Mouse (Mus musculus) lung, postnatal 0 days (tissue): Measurements from ENCODE around the gene Cmip. TPM values are rescaled to one million over a fixed set of nuclear protein-coding genes. Genes with fewer than 3 reads are reported as not detected.

Source experiments
- ATAC-seq: fragments of 200-750 bp; cut with Nextera tagmentation; 2 replicates; pipeline ENCODE4 v1.8.0; 2017; ENCODE audit warnings: moderate library complexity
- DNase-seq: peaks from one replicate; pipeline ENCODE4 v3.0.0-alpha.2; 2016; ENCODE audit warnings: low spot score
- H3K27ac ChIP-seq: fragments of 300-500 bp; sonication (generic); 2 replicates; pipeline ENCODE4 v1.5.1; 2014; ENCODE audit warnings: antibody characterized with exemption, mild to moderate bottlenecking, low read length, mixed read lengths
- H3K27me3 ChIP-seq: fragments of 300-500 bp; sonication (generic); replicated peaks from 2 replicates; pipeline ENCODE4 v1.6.1; 2014; ENCODE audit warnings: low read length, mixed read lengths; ENCODE audit not compliant: insufficient read depth
- H3K36me3 ChIP-seq: fragments of 300-500 bp; sonication (generic); 2 replicates; pipeline ENCODE4 v1.6.1; 2014; ENCODE audit warnings: low read length, mixed read lengths; ENCODE audit not compliant: insufficient read depth
- H3K4me1 ChIP-seq: fragments of 300-500 bp; sonication (generic); 2 replicates; pipeline ENCODE4 v1.6.1; 2014; ENCODE audit warnings: antibody characterized with exemption, low read depth, low read length, mixed read lengths; ENCODE audit not compliant: insufficient read depth
- H3K4me2 ChIP-seq: fragments of 300-500 bp; sonication (generic); replicated peaks from 2 replicates; pipeline ENCODE4 v1.6.1; 2014; ENCODE audit warnings: low read depth, mild to moderate bottlenecking, low read length, moderate library complexity, mixed read lengths
- H3K4me3 ChIP-seq: fragments of 300-500 bp; sonication (generic); 2 replicates; pipeline ENCODE4 v1.5.1; 2014; ENCODE audit warnings: low read depth, low read length
- H3K9ac ChIP-seq: fragments of 300-500 bp; sonication (generic); replicated peaks from 2 replicates; pipeline ENCODE4 v1.6.1; 2014; ENCODE audit warnings: low read depth, mild to moderate bottlenecking
- H3K9me3 ChIP-seq: fragments of 300-500 bp; sonication (generic); 2 replicates; pipeline ENCODE4 v1.6.1; 2016; ENCODE audit warnings: low read length, mixed read lengths
- CTCF ChIP-seq: IDR thresholded peaks from 2 replicates; pipeline ENCODE4 v1.5.1; 2016; ENCODE audit warnings: antibody characterized with exemption, mild to moderate bottlenecking
- EP300 ChIP-seq: IDR thresholded peaks from 2 replicates; pipeline ENCODE4 v1.6.1; 2016; ENCODE audit warnings: antibody characterized with exemption, mild to moderate bottlenecking, control low read depth
- WGBS: fragments of 180-500 bp; shearing (Covaris S2); extraction: QIAGEN DNeasy Blood & Tissue Kit; methylation state at CpG from one replicate; pipeline ENCODE4 v1.1.7; 2014; 5-methylcytosine and 5-hydroxymethylcytosine counted together
- polyA plus RNA-seq: library from polyadenylated mRNA; unstranded; fragments of >200 nt; fragmentation: Nextera tagmentation; extraction: Ambion mirVana; gene quantifications from 2 replicates; pipeline ENCODE4 v1.2.1, GENCODE M21; 2015

Gene Cmip
- polyA plus RNA-seq, 1 experiment from 2014 or later, result 27.6 TPM

DNA sequence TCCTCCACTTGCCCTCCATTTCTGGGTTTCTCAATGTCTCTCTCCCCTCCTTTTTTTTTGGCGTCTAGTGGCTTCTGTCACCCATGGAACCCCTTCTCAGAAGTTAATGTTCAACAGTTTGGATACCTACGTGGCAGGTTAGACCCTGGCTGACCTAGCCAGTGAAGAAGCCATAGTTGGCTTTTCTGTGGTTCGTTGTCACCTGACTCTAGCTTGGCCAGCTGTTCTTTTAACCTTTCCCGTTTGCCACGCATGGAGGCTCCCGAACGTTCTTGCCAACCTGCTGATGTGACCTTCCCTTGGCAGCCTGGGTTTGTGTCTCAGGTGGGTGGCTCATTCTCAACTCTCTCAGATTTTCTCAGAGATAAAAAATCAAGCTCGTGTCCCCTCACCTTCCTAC lies 60.6 kb downstream of the Cmip start:
- no peak overlapping the region for H3K9ac ChIP-seq
- no peaks in the 10 kb centered on the region; the same call in 1 of the 2 replicates for H3K4me1 ChIP-seq
- ATAC-seq (no peak), DNase-seq (no peak)
- H3K4me3 ChIP-seq, result no peak overlapping the region
- H3K4me2 ChIP-seq, result no peak overlapping the region
- no peak for TF ChIP-seq CTCF
- TF ChIP-seq EP300, result no peak
- H3K27ac ChIP-seq, result no peak overlapping the region
- H3K9me3 ChIP-seq, result no peaks in the 10 kb centered on the region
- H3K27me3 ChIP-seq, result no peaks in the 10 kb centered on the region
- H3K36me3 ChIP-seq, result no peaks in the 10 kb centered on the region
- 80% methylated on average over 8 of the region's 8 CpGs for WGBS

DNA sequence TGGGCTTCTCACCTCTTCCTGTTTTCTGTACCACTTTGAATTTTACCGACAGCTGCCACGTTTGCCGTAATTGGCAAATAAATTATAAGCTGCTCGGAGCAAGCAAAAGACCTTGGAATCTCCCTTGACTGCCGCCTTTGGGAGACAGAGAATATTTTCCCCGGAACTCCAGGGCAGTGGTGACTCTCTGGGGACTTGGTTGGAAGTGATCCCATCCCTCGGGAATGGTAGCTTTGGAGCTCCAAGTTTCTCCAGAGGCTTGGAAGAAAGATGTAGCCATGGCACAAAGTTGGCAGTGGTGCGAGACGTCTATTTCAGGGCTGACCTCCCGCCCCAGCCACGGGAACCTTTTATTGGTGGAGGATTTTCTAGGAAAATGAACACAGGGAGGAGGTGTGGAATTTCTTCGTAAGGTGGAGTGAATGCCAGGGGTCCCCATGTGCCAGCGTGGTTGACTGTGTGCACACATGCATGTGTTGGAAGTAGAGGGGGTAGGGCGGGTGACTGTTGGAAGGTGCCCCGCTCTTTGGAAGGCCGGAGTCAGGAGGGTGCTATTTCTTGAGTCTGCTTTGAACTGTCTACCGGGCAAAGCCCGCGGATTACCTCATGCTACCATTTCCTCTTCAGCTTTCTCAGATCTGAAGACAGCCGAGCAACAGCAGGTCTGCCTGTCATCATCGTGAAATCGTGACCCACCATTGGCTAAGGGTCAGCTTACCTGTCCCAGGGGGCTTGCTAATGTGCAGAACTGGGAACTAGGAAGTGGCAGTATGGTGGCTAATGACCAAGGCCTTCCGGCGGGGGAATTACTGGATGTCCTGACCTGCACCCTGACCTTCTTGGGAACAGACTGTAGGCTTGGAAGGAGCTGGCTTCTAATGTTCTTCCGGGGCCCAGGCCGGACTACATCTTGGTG lies 62.3 kb downstream of the Cmip start:
- peaks cover 8% of the 10 kb centered on the region; the same call in 1 of the 2 replicates for H3K4me1 ChIP-seq
- no peak overlapping the region for H3K9ac ChIP-seq
- TF ChIP-seq EP300 (no peak), CTCF (peak; percentile 9; the same call in 1 of the 2 replicates)
- no peak overlapping the region for H3K4me2 ChIP-seq
- no peak overlapping the region for H3K4me3 ChIP-seq
- WGBS, result 81% methylated on average over 26 of the region's 26 CpGs
- ATAC-seq (no peak), DNase-seq (no peak)
- H3K9me3 ChIP-seq, result no peaks in the 10 kb centered on the region
- H3K27me3 ChIP-seq, result no peaks in the 10 kb centered on the region
- H3K27ac ChIP-seq, result no peak overlapping the region
- no peaks in the 10 kb centered on the region for H3K36me3 ChIP-seq

GRCm38 (mm10) chr8:117320616-117321015 lies 63.8 kb downstream of the Cmip start:
- H3K9ac ChIP-seq, result no peak overlapping the region
- 90% methylated on average over 10 of the region's 10 CpGs for WGBS
- DNase-seq, result no peak

GRCm38 (mm10) chr8:117321232-117321631 lies 64.4 kb downstream of the Cmip start:
- no peak for DNase-seq
- H3K9me3 ChIP-seq, result no peaks in the 10 kb centered on the region
- no peak for TF ChIP-seq EP300
- TF ChIP-seq CTCF, result no peak
- no peaks in the 10 kb centered on the region for H3K36me3 ChIP-seq
- H3K9ac ChIP-seq, result no peak overlapping the region
- no peak for ATAC-seq
- WGBS, result 83% methylated on average over 15 of the region's 15 CpGs
- H3K27ac ChIP-seq, result no peak overlapping the region
- H3K4me3 ChIP-seq, result no peak overlapping the region
- H3K4me2 ChIP-seq, result no peak overlapping the region
- no peaks in the 10 kb centered on the region for H3K27me3 ChIP-seq
- peaks cover 8% of the 10 kb centered on the region; the same call in 1 of the 2 replicates for H3K4me1 ChIP-seq

More at GRCm38 (mm10) chr8:117320616-117321015, 63.8 kb downstream of the Cmip start:
- Histone ChIP-seq H3K9me3 (no peaks in the 10 kb centered on the region), H3K4me1 (peaks cover 8% of the 10 kb centered on the region; the same call in 1 of the 2 replicates), H3K27me3 (no peaks in the 10 kb centered on the region), H3K27ac (no peak overlapping the region), H3K4me3 (no peak overlapping the region), H3K36me3 (no peaks in the 10 kb centered on the region), H3K4me2 (no peak overlapping the region)
- no peak for ATAC-seq
- no peak for TF ChIP-seq EP300
- TF ChIP-seq CTCF, result no peak

- no peak for ATAC-seq
- Histone ChIP-seq H3K36me3 (no peaks in the 10 kb centered on the region), H3K27me3 (no peaks in the 10 kb centered on the region), H3K4me3 (no peak overlapping the region), H3K9ac (no peak overlapping the region), H3K27ac (no peak overlapping the region), H3K9me3 (no peaks in the 10 kb centered on the region), H3K4me1 (peaks cover 8% of the 10 kb centered on the region; the same call in 1 of the 2 replicates), H3K4me2 (no peak overlapping the region)
- no peak for DNase-seq
- TF ChIP-seq EP300 (no peak), CTCF (no peak)
- WGBS, result 52% methylated on average over 6 of the region's 6 CpGs
Measured at GRCm38 (mm10) chr8:117322021-117322420, 65.2 kb downstream of the Cmip start.

DNA sequence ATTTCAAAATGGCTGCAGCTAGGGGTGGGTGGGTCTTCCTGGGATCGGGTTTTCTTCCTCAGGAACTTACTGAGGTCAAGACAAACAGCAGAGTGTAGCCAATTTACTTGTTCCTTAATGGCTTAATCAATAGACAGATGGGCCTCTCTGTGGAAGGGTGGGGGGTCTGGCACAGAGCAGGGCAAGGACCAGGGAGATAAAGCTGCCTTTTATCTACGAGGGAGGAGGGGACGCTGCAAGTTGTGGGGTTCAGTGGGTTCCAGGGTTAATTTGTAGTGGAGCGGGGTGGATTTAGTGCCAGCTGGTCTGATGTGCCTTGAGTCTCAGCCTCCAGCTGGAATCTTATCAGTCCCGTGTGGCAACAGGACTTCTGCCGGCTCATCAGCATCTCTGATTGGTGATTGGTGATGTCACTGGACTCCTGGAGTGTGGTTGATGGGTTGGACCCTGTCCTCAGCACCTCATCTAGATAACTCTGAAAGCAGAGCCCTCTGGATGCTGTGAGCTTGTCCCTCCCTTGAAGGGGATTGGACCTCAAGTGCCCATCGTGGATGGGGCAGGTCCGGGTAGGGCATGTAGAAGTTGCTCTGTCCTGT lies 65.9 kb downstream of the Cmip start:
- H3K4me1 ChIP-seq, result peaks cover 8% of the 10 kb centered on the region; the same call in 1 of the 2 replicates
- 23% methylated on average over 8 of the region's 8 CpGs for WGBS

More for the DNA sequence above, 65.9 kb downstream of the Cmip start:
- Histone ChIP-seq H3K4me2 (no peak overlapping the region), H3K9ac (no peak overlapping the region), H3K9me3 (no peaks in the 10 kb centered on the region), H3K4me3 (no peak overlapping the region), H3K36me3 (no peaks in the 10 kb centered on the region), H3K27me3 (no peaks in the 10 kb centered on the region), H3K27ac (no peak overlapping the region)
- TF ChIP-seq CTCF, result no peak
- no peak for TF ChIP-seq EP300
- peak; percentile 73 for DNase-seq
- ATAC-seq, result peak; percentile 80
